Mouse (Mus musculus): ENCODE results near the gene Ptpn18.

- TF ChIP-seq CTCF (IDR thresholded peaks at IDR 0.05; ENCODE audit: extremely low read depth, insufficient read depth, insufficient read length, insufficient replicate concordance) (no peak), POLR2A (IDR thresholded peaks at IDR 0.05; ENCODE audit: low read depth, low read length) (no peak)
These were observed 24.0 kb upstream of the Ptpn18 start for GRCm38 (mm10) chr1:34435371-34436120.
